Mouse (Mus musculus) B cell, adult 2 months (primary cell): ENCODE results near the gene Dydc2.

Source experiments
- DNase-seq, 2 experiments: peaks; one replicate each; pipeline ENCODE4 v3.0.0; 2022

Gene Dydc2

DNA sequence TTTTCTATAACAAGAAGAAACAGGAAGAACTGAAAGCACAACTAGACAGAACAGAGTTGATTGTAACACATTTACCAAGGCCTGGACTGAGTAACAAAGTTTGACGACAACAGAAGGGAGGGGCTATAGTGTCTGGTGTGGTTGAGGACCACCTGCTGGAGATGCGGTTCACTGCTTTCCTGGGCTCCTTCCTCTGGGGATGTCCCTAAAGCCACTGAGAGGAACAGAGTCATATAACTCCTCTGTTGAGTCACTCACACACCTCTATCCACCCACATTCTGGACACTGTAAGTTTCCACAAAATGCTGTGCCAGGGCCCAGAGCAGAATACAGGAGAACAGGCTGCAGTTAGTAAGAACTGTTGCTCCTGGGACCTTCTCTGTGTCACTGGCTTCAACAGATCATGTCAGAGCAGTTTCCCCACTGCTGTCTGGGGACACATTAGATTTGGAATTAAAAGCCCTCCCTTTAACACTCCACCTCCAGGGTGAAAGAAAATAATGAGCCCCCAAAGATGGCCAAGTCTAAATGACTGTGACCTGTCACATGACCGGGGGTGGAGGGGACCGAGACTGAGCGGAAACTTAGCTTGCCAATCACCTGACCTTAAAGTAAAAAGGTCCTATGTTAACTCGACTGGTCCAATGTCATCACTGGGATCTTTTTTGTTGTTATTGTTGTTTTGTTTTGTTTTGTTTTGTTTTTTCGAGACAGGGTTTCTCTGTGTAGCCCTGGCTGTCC, 68.9 kb downstream of the Dydc2 start:
- peak; percentile 80 to 86 for DNase-seq
